Mouse (Mus musculus): ENCODE measurements around the gene Hvcn1.

DNA sequence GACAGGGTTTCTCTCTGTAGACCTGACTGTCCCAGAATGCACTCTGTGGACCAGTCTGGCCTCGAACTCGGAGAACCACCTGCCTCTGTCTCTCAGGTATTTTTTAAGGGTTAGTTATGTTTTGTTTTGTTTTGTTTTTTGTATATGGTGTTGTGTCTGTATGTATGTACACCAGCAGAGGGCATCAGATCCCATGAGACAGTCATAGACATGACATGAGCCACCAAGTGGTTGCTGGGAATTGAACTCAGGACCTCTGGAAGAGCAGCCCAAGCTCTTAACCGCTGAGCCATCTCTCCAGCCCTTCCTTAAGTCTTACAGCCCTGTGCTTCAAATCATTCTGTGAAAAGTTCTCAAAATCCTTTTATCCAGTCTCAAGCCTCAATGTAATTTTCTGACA is 58.6 kb downstream of the Hvcn1 start:
- TF ChIP-seq CTCF (IDR thresholded peaks at IDR 0.05; ENCODE audit: low read depth) (peak; percentile 67), EP300 (IDR thresholded peaks at IDR 0.05; ENCODE audit: low read depth) (no peak)
